Mouse (Mus musculus): ENCODE measurements around the gene St6gal1.

Gene St6gal1

DNA sequence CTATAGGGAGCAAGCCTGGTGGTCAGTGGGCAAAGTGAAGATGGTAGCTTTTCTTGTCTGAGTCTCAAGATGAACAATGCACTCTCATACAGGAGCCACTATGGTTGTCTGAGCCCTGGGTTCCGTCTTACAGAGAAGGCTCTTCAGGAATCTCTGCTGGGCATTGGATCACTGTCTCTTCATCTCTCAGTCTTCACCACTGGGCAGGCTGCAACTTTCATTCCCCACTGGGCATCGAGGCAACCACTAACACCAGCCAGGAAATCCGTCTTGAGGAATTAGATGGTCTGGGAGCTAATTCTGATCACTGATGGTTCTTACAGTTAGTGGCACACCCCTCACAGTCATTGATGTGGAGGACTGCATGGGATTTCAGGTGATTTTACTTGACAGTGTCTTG, 73.9 kb downstream of the St6gal1 start:
- DNase-seq (ENCODE audit: low read depth, low spot score) = no peak

DNA sequence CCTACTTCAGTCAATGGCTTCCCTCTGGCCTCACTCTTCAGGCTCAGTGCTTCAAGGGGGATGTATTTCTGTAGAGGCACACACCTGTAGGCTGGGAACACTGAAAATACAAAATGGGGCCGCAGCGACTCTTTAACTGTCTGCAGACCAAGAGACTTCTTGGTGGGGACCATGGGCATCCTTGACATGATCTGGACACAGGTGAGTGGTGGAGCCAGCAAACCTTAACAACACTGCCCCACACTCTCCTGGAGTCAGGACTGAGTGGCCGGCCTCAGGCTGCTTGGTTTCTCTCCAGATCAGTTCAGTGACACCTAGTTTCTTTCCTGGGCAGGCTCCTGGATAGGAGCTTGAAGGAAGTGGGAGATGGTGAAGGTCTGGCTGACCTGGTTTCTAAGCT, 74.4 kb downstream of the St6gal1 start:
- DNase-seq (ENCODE audit: low read depth, low spot score) = no peak

DNA sequence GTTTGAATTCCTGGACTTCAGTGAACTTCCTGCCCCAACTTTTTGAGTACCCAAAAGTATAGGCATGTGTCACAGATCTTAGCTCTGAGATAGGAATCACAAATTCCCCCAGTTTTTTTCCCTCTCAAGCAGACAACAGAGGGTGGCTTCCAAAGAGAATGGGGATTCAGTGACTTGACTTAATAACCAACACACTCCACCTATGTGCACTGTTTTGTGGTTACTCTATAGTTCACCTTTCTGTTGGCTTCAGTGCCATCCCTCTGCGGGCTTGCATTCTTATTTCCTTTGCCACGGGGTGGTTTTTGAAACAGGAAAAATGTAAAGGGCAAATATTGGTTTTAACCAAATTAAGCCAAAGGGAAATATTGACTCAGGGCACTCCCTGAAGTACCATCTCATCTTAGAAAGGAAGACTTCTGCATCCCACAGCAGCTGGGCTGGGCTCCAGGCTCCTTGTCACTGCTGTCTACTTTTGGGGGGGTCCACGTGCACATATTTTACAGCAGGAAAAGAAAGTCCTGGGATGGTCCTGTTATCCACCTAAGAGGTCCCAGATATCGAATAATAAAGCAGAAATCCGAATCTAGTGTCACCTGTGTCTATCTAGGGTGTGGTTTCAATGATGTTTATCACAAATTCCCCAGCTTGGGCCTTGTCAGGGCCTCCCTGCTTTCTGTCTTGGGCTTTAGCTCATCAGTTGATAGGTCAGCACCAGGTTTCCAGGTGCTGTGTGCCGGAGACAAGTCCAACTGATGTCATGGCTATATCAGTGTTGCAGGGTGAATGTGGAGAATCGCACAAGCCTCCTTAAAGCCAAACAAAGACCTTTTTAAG, 75.6 kb downstream of the St6gal1 start:
- no peak for DNase-seq (ENCODE audit: low read depth, low spot score)

DNA sequence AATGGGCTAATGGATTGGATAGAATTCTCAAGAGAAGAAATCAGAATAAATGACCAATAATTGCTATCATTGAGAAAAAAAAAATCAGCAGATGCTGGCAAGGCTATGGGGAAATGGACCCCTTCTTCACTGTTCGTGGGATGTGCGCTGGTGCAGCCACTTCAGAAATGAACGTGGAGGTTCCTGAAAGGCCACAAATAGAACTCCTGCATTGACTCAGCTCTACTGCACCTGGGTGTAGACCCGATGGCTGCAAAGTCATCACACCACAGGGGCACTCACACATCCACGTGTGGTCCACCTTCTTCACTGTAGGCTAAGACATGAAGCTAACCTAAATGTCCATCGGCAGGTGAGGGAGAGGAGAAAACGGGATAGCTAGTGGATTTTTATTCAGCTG, 77.2 kb downstream of the St6gal1 start:
- no peak for DNase-seq (ENCODE audit: low read depth, low spot score)

DNA sequence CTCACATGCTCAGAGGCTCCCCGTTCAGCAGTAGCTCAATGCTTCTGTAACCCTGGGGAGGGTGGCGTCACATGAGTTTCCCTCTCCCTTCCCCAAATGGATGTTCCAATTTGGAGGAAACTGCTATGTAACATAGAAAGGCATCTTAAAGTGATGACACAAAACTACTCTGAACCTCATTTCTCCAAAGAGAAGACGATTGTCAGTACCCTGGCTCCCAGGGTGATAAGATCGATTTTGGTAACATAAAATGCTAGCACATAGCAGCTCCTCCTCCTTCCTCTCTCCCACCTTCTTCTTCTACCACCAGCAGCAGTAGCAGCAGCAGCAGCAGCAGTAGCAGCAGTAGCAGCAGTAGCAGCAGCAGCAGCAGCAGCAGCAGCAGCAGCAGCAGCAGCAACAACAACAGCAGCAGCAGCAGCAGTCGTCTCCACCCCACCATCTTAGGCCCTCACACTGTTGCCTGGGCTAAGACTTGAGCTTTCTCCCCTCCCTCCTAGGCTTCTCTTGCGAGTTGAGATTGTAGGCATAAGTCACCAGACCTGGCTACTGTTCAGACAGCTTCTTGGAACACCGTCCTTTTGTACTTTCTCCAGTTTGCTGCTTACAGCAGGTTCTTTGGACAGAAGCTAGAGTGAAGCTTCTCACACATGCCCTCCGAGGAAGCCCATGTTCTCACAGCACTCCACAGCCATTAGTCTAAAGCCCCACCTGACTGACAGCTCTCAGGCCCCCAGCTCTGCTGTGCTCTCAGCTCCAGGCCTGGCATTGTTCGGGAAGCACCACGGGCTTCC, 81.5 kb downstream of the St6gal1 start:
- no peak for DNase-seq (ENCODE audit: low read depth, low spot score)

DNA sequence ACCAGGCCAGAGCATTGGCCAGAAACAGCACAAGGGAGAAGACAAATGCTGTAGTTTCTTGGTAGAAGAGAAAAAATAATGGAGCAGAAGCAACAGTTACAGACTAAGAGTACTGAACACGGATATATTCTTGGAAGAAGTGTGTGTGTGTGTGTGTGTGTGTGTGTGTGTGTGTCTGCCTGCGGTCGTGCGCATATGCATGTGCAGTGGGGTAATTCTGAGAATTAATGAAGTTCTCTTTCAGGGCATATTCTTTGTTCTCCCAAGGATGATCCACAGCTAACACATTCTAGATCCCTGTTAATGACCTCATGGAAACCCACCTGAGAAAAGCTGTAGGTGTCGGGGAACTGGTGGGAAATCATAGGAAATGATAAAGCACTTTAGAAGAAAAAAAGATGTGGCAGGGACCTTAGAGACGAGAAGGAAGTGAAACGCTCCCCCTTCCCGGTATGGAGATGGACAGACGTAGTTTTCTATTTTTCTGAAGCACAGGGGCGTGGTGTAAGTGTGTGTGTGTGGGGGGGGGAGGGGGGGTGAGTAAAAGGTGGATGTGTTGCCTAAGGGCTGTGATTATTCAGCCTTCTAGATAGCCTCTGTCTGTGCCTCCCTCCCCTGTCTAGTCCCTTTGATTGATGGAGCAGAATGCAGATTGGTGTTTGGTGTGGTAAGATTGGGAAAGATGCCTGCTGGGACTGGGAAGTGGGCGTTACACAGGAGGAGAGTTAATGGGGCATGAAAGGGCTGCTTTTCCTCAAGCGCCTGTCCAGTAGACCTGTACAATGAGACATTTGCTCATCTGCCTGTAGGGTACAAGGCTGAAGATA, 82.8 kb downstream of the St6gal1 start:
- DNase-seq (ENCODE audit: low read depth, low spot score) = no peak

DNA sequence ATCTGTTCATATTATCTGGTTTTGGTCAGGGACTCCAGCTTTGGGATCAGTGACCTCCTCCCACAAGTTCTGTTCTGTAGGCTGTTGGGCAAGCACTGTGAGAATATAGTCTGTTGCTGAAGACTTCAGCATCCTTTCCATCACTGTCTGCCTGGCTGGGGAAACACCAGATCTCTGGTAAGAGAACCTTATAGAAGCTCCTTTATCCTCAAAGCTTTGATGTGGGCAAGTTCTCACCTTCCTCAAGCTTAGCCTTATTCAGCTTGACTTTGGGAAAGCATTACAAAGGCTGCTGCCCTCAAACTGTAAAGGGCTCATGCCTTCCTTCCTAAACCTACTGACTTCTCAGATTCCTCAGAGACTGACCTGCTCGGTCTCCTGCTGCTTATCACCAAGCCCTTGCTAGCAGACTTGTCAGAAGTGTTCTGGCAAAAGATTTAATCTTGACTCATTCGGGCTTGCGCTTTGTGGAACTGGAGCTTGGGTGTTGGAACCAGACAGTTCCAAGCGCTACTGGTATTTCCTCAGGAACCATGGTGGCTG, 83.5 kb downstream of the St6gal1 start:
- no peak for DNase-seq (ENCODE audit: low read depth, low spot score)

DNA sequence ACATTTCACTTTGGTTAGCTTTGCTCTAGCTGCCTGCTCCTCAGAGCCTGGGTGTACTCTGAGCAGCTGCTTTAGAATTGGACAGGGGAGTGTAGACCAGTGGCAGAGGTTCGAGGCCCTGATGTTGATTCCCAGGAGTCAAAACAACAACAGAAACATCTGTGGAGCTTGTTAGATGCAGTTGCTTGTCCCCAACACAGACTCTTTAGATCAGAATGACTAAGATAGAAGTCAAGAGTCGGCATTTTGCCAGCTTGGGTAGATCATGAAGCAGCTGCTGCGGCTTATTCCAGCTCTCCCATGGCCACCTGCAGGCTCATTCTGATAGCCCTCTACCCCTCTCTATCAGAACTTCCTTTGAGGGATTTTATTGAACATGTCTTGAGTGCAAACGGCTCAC, 84.5 kb downstream of the St6gal1 start:
- no peak for DNase-seq (ENCODE audit: low read depth, low spot score)

DNA sequence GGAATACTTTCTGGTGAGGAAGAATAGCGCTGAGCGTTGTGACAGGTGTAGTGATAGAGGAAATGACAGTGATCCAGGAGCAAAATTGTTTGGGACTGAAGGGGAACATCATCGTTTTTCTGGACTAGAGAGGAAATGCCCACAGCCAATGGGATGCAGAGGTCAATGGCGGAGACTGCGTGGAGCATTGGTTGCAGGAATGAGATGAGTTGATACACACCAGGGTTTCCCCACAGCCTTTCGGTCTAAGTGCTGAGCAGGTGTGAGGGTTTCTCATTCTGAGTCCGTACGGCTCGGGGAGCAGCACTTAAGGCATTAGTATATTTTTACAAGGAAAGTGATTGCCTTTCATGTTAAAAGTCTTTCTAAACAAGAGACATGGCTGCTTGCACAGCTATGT, 88.1 kb downstream of the St6gal1 start:
- DNase-seq (ENCODE audit: low read depth, low spot score) = no peak

DNA sequence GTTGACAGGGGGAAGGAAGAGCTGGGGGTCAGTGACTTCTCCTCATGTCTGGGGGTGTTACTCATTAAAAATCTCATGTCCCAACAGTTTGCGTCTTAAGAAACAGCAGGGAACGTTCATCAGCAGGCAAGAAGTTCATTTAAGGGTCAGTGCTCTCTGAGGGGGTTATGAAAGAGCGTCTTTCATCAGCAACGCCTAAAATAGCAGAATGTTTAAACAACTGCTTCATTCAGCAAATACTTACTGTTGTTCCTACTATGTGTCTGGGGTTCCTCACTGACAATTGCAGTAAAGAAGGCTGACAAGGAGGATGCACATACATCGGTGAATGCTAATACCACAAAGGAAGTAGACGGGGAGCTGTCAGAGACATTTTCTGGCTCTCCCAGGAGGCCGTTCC, 90.2 kb downstream of the St6gal1 start:
- no peak for DNase-seq (ENCODE audit: low read depth, low spot score)

DNA sequence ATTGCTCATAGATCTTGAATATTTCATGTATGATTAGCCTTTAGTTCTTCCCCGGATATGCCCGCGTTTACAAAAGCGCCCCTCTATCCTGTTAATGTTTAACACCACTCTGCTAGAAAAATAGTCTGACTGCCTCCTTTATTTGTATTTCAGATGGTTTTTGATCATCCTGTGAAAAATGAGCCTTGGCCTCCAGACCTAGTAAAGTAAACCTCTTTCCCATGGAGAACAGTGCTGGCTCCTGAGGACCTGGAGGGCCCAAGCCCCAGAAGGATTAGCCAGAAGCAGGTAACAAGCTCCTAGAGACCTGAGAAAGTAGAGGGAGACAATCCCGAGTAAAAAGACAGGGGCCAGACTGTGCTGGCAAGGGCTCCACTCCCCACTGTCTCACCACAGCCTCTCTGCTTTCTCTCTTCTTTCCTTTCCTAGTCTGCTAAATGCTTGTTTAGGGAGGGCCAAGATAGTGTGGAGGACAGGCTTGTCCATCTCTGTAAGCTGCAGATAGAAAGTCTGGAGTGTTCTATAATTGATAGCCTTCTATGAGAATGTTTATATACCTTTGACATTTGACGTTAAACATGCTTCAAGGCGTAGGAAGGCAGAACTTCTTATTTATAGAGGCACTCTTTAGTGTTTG, 93.0 kb downstream of the St6gal1 start:
- no peak for DNase-seq (ENCODE audit: low read depth, low spot score)

DNA sequence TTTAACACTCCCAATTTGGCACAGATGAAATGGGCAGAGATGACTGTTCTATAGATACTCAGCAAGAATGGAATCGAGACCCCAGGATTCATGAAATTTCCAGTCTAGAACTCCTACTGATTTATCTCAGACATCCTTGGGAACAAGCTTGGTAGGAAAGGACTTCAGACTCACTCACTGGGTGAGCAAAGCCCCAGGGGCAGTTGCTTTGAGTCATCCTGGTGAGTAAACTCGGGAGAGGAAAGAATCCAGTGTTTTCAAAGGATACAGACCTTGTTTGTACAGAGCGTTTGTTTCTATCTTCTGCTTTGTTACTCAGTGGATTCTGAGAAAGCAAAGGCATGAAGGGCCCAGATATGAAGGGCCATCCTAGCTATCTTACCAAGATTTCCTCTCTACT, 95.5 kb downstream of the St6gal1 start:
- DNase-seq (ENCODE audit: low read depth, low spot score) = no peak

DNA sequence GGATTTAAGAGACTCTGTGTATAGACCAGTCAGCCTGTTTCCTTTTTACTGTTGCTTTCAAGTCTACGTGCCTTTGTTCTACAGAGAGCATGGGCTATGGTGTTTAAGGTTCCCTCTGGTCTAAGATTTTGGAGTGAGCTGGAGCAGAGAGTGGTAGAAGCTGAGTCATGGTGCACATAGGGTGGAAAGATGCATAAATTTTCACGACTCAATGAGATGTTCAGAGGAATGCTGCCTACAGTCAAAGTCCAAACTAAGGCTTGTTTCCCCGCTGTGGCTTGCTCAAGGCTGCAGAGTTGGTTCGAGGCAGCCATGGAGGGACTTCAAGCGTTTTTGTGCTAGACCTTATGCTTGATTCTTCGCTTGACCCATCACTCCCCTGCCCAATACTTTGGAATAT, 96.0 kb downstream of the St6gal1 start:
- DNase-seq (ENCODE audit: low read depth, low spot score) = no peak

DNA sequence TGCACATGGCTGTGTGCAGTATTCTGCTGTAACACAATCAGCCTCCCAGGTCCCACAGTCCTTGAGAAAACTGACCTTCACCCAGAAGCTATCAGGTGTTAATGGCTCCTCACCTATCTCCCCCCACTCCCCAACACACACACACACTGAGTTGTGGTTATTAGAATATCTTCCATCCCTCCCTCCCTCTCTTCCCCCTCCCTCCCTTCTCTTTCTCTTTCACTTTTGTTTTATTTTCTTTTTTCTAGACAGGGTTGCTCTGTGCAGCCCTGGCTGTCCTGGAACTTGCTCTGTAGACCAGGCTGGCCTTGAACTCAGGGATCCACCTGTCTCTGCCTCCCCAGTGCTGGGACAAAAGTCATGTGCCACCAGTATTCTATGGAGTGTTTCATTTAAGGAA, 97.9 kb downstream of the St6gal1 start:
- DNase-seq (ENCODE audit: low read depth, low spot score) = no peak

DNA sequence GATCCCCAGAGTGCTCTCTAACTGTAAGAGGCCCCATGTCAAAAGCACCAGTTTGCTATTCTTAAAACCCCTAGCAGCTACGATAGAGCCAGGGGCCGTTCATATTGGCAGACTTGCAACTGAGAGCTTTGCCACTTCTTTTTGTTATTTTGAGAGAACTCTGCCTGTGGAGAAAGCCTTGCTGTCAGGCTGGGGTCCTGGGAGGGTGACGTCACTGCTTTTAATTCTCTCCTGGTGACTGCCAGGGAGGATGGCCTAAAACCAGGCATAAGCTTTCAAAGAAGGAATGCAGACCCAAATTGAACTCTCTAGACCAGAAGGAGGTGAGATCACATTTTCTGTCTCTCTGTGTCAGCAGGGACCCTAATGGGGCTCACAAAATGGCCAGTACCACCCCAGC, 99.4 kb downstream of the St6gal1 start:
- DNase-seq (ENCODE audit: low read depth, low spot score) = no peak

DNA sequence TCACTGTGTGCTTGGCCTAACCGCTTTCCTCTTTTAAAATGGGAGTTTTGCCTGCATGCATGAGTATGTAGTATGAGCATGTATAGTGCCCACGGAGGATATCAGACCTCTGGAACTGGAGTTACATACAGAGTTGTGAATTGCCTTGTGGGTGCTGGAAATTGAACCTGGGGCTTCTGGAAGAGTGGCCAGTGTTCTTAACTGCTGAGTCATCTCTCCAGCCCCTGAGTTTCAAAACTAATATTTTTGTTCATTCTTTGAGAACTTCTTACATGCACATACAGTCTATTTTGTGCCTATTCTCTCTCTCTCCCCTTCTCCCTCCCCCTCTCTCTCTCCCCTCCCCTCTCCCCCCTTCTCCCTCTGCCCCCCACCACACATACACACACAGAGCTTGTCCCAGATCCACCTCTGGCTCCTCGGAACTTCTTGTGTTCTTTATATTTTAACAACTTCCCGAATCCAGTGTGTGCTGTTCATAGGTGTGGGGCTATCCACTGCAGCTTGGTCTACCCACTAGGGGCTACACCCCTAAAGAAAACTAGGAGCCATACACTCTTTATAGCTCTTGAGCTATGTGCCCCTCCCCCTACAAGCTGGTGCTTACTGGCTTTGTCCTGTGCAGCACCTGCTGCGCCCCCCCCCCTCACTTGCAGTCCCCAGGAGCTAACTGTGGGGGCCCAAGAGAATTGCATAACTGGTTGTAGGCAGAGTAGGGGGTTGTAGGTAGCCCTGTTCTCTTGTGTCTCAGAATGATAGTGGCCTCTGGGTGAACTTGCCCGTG, 100.5 kb downstream of the St6gal1 start:
- no peak for DNase-seq (ENCODE audit: low read depth, low spot score)

DNA sequence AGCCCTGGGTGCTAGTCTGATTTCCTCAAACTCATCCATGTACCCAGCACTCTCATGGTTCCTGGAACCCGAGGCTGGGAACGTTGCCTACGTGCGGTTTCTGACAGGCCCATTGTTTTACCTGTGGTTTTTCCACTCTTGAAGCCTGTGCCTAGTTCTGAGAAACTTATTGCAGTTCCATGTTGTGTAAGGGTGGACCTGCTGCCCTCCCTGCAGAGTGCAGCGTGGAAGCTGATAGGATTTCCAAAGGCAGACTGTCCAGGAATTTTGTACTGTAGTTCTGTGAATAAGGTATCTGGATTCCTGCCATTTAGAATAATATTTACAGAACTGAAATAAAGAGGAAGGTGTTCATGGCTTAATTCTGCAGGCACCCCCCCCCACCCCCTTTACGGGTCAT, 102.1 kb downstream of the St6gal1 start:
- DNase-seq (ENCODE audit: low read depth, low spot score) = no peak

DNA sequence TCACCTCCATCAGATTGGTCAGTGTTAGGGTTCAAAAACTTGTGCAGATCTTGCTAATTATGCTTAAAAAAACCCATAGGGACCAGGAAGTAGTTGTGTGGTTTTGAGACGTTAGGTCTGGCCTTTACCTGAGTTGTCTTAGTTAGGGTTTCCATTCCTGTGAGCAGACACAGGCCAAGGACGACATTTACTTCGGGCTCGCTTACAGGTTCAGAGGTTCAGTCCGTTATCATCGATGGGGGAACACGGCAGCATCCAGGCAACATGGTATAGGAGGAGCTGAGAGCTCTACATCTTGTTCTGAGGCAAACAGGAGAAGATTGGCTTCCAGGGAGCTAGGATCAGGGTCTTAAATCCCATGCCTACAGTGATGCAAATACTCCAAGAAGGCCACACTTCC, 102.7 kb downstream of the St6gal1 start:
- no peak for DNase-seq (ENCODE audit: low read depth, low spot score)

DNA sequence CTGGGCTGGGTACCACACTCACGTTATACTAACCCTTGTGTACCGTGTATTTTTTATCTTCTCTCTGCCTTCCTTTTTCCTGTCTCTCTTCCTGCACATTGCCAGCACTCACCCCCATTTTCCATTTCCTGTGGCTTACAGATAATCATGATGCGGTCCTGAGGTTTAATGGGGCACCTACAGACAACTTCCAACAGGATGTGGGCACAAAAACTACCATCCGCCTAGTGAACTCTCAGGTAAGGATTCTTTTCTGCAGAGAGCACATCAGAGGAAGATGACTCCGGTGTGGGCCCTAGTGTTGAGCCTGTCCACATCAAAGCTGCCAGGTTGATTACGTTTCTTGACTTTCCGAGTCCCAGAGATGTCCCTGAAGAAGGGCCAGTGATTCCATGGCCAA, 103.7 kb downstream of the St6gal1 start:
- no peak for DNase-seq (ENCODE audit: low read depth, low spot score)

DNA sequence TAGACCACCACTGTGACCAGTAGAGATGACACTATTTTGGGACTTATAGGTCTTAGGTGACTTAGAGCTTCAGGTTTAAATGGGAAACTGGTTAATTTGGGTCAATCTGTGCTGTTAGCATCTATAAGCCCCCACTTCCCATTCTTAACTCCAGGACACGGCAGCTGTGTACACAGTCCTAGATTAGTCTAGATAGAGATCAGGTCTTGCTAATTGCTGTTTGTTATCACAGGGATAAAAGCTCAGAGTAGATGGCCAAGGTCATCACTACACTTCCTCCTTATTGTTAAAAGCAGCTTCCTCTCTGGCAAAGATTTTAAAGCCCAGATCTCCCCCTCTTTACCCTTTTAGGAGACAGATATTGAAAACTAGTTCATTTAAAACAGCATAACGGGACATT, 107.6 kb downstream of the St6gal1 start:
- no peak for DNase-seq (ENCODE audit: low read depth, low spot score)

DNA sequence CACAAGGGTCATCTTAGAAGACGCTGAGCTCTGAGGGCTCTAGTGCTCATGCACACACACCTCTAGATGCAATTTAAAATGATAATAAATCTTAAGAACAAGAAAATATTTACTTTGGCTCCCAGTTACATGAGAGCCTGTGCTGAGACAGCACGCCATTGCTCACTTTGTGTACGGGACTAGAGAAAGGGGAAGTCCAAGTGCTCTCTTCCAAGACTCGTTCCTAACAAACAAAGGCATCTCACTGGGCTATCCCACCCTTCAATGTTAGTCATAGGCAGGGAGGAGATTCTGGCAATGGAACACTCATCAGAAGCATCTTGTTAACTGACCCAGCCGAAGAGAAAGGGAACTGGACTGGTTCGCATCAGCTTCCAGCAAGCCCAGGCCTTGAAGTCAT, 108.1 kb downstream of the St6gal1 start:
- DNase-seq (ENCODE audit: low read depth, low spot score) = no peak

Measured in WW6 (cell line).